Mouse (Mus musculus): Measurements from ENCODE around the gene Gm35549. TPM values are rescaled to one million over a fixed set of nuclear protein-coding genes. Genes with fewer than 3 reads are reported as not detected.

The Gm35549 gene
- polyA plus RNA-seq, 1 experiment from 2014 or later = 0.77 TPM

- H3K4me1 ChIP-seq (ENCODE audit: control insufficient read depth, insufficient read depth, low read length) = peaks cover 15% of the 10 kb centered on the region
- H3K36me3 ChIP-seq (ENCODE audit: control insufficient read depth, insufficient read depth, low read length) = no peaks in the 10 kb centered on the region
- peak overlapping the region; percentile 22; the same call in 1 of the 2 replicates for H3K4me2 ChIP-seq (ENCODE audit: low read depth, low read length)
- peak overlapping the region; percentile 43; the same call in 1 of the 2 replicates for H3K9ac ChIP-seq (ENCODE audit: low read length)
- H3K4me3 ChIP-seq (replicated peaks; ENCODE audit: low read length) = no peak overlapping the region
- no peaks in the 10 kb centered on the region for H3K9me3 ChIP-seq (replicated peaks; ENCODE audit: control insufficient read depth, low read length)
- H3K27ac ChIP-seq (ENCODE audit: low read length) = peak overlapping the region; percentile 58
- 23% methylated on average over 16 of the region's 16 CpGs for WGBS
- ATAC-seq (ENCODE audit: insufficient read depth, low FRiP score) = peak; percentile 70
- H3K27me3 ChIP-seq (ENCODE audit: control insufficient read depth, insufficient read depth, low read length) = no peaks in the 10 kb centered on the region
These were observed 6.2 kb downstream of the Gm35549 start for GRCm38 (mm10) chr9:122837680-122838079.

- no peaks in the 10 kb centered on the region for H3K27me3 ChIP-seq (ENCODE audit: control insufficient read depth, insufficient read depth, low read length)
- H3K4me3 ChIP-seq (replicated peaks; ENCODE audit: low read length) = no peak overlapping the region
- peak overlapping the region; percentile 58 for H3K27ac ChIP-seq (ENCODE audit: low read length)
- peaks cover 15% of the 10 kb centered on the region for H3K4me1 ChIP-seq (ENCODE audit: control insufficient read depth, insufficient read depth, low read length)
- 72% methylated on average over 4 of the region's 4 CpGs for WGBS
- H3K4me2 ChIP-seq (ENCODE audit: low read depth, low read length) = no peak overlapping the region
- no peaks in the 10 kb centered on the region for H3K36me3 ChIP-seq (ENCODE audit: control insufficient read depth, insufficient read depth, low read length)
- peak; percentile 37; the same call in 1 of the 2 replicates for ATAC-seq (ENCODE audit: insufficient read depth, low FRiP score)
- H3K9me3 ChIP-seq (replicated peaks; ENCODE audit: control insufficient read depth, low read length) = no peaks in the 10 kb centered on the region
- 0 out of 2 replicates have a peak overlapping the region, but pooled peaks have one; percentile 43 for H3K9ac ChIP-seq (ENCODE audit: low read length)
These were observed 6.6 kb downstream of the Gm35549 start for GRCm38 (mm10) chr9:122837216-122837615.

- Histone ChIP-seq H3K9ac (ENCODE audit: low read length) (no peak overlapping the region), H3K4me2 (ENCODE audit: low read depth, low read length) (no peak overlapping the region), H3K9me3 (replicated peaks; ENCODE audit: control insufficient read depth, low read length) (no peaks in the 10 kb centered on the region), H3K27me3 (ENCODE audit: control insufficient read depth, insufficient read depth, low read length) (no peaks in the 10 kb centered on the region), H3K4me1 (ENCODE audit: control insufficient read depth, insufficient read depth, low read length) (peaks cover 15% of the 10 kb centered on the region), H3K4me3 (replicated peaks; ENCODE audit: low read length) (no peak overlapping the region), H3K27ac (ENCODE audit: low read length) (peak overlapping the region; percentile 58), H3K36me3 (ENCODE audit: control insufficient read depth, insufficient read depth, low read length) (no peaks in the 10 kb centered on the region)
- 33% methylated on average over 6 of the region's 6 CpGs for WGBS
- peak; percentile 82 for ATAC-seq (ENCODE audit: insufficient read depth, low FRiP score)
These were observed 7.0 kb downstream of the Gm35549 start for GRCm38 (mm10) chr9:122836790-122837189.

- no peak for ATAC-seq (ENCODE audit: insufficient read depth, low FRiP score)
- H3K4me2 ChIP-seq (ENCODE audit: low read depth, low read length) = no peak overlapping the region
- no peak overlapping the region for H3K4me3 ChIP-seq (replicated peaks; ENCODE audit: low read length)
- peak overlapping the region; percentile 58 for H3K27ac ChIP-seq (ENCODE audit: low read length)
- H3K4me1 ChIP-seq (ENCODE audit: control insufficient read depth, insufficient read depth, low read length) = peaks cover 15% of the 10 kb centered on the region
- no peaks in the 10 kb centered on the region for H3K9me3 ChIP-seq (replicated peaks; ENCODE audit: control insufficient read depth, low read length)
- 60% methylated on average over 9 of the region's 9 CpGs for WGBS
- H3K36me3 ChIP-seq (ENCODE audit: control insufficient read depth, insufficient read depth, low read length) = no peaks in the 10 kb centered on the region
- no peak overlapping the region for H3K9ac ChIP-seq (ENCODE audit: low read length)
- H3K27me3 ChIP-seq (ENCODE audit: control insufficient read depth, insufficient read depth, low read length) = no peaks in the 10 kb centered on the region
These were observed 7.7 kb downstream of the Gm35549 start for GRCm38 (mm10) chr9:122836126-122836525.

GRCm38 (mm10) chr9:122829826-122830380 is 13.9 kb downstream of the Gm35549 start:
- Histone ChIP-seq H3K9ac (ENCODE audit: low read length) (no peak overlapping the region), H3K27me3 (ENCODE audit: control insufficient read depth, insufficient read depth, low read length) (no peaks in the 10 kb centered on the region), H3K36me3 (ENCODE audit: control insufficient read depth, insufficient read depth, low read length) (peaks cover under 1% of the 10 kb centered on the region; the same call in 1 of the 2 replicates), H3K4me3 (replicated peaks; ENCODE audit: low read length) (no peak overlapping the region), H3K4me1 (ENCODE audit: control insufficient read depth, insufficient read depth, low read length) (no peaks in the 10 kb centered on the region), H3K9me3 (replicated peaks; ENCODE audit: control insufficient read depth, low read length) (no peaks in the 10 kb centered on the region), H3K4me2 (ENCODE audit: low read depth, low read length) (no peak overlapping the region), H3K27ac (ENCODE audit: low read length) (no peak overlapping the region)
- WGBS = 54% methylated on average over 4 of the region's 4 CpGs
- ATAC-seq (ENCODE audit: insufficient read depth, low FRiP score) = no peak

GRCm38 (mm10) chr9:122826743-122827142 is 17.1 kb downstream of the Gm35549 start:
- no peak overlapping the region for H3K9ac ChIP-seq (ENCODE audit: low read length)
- H3K9me3 ChIP-seq (replicated peaks; ENCODE audit: control insufficient read depth, low read length) = no peaks in the 10 kb centered on the region
- peaks cover 10% of the 10 kb centered on the region for H3K36me3 ChIP-seq (ENCODE audit: control insufficient read depth, insufficient read depth, low read length)
- H3K4me3 ChIP-seq (replicated peaks; ENCODE audit: low read length) = no peak overlapping the region
- no peaks in the 10 kb centered on the region for H3K4me1 ChIP-seq (ENCODE audit: control insufficient read depth, insufficient read depth, low read length)
- H3K27ac ChIP-seq (ENCODE audit: low read length) = no peak overlapping the region
- H3K27me3 ChIP-seq (ENCODE audit: control insufficient read depth, insufficient read depth, low read length) = no peaks in the 10 kb centered on the region
- no peak for ATAC-seq (ENCODE audit: insufficient read depth, low FRiP score)
- WGBS = 73% methylated on average over 4 of the region's 4 CpGs
- H3K4me2 ChIP-seq (ENCODE audit: low read depth, low read length) = no peak overlapping the region

- ATAC-seq (ENCODE audit: insufficient read depth, low FRiP score) = peak; percentile 77; the same call in 1 of the 2 replicates
- Histone ChIP-seq H3K27ac (ENCODE audit: low read length) (peak overlapping the region; percentile 67), H3K4me1 (ENCODE audit: control insufficient read depth, insufficient read depth, low read length) (no peaks in the 10 kb centered on the region), H3K27me3 (ENCODE audit: control insufficient read depth, insufficient read depth, low read length) (no peaks in the 10 kb centered on the region), H3K4me3 (replicated peaks; ENCODE audit: low read length) (no peak overlapping the region), H3K9me3 (replicated peaks; ENCODE audit: control insufficient read depth, low read length) (no peaks in the 10 kb centered on the region), H3K4me2 (ENCODE audit: low read depth, low read length) (no peak overlapping the region), H3K9ac (ENCODE audit: low read length) (no peak overlapping the region), H3K36me3 (ENCODE audit: control insufficient read depth, insufficient read depth, low read length) (peaks cover 19% of the 10 kb centered on the region)
- WGBS = 66% methylated on average over 5 of the region's 5 CpGs
These were observed 20.3 kb downstream of the Gm35549 start for GRCm38 (mm10) chr9:122823374-122824017.

GRCm38 (mm10) chr9:122815239-122815851 is 28.5 kb downstream of the Gm35549 start:
- H3K27ac ChIP-seq (ENCODE audit: low read length) = no peak overlapping the region
- WGBS = 71% methylated on average over 4 of the region's 4 CpGs
- ATAC-seq (ENCODE audit: insufficient read depth, low FRiP score) = no peak

GRCm38 (mm10) chr9:122814775-122815174 is 29.1 kb downstream of the Gm35549 start:
- Histone ChIP-seq H3K9ac (ENCODE audit: low read length) (no peak overlapping the region), H3K4me3 (replicated peaks; ENCODE audit: low read length) (no peak overlapping the region), H3K27me3 (ENCODE audit: control insufficient read depth, insufficient read depth, low read length) (no peaks in the 10 kb centered on the region), H3K9me3 (replicated peaks; ENCODE audit: control insufficient read depth, low read length) (no peaks in the 10 kb centered on the region), H3K4me1 (ENCODE audit: control insufficient read depth, insufficient read depth, low read length) (no peaks in the 10 kb centered on the region), H3K4me2 (ENCODE audit: low read depth, low read length) (no peak overlapping the region), H3K27ac (ENCODE audit: low read length) (no peak overlapping the region), H3K36me3 (ENCODE audit: control insufficient read depth, insufficient read depth, low read length) (no peaks in the 10 kb centered on the region)
- ATAC-seq (ENCODE audit: insufficient read depth, low FRiP score) = no peak
- 92% methylated on average over 2 of the region's 2 CpGs for WGBS

More at GRCm38 (mm10) chr9:122815239-122815851, 28.5 kb downstream of the Gm35549 start:
- H3K36me3 ChIP-seq (ENCODE audit: control insufficient read depth, insufficient read depth, low read length) = 0 out of 2 replicates have a peak, but pooled peaks cover 2% of the 10 kb centered on the region
- no peaks in the 10 kb centered on the region for H3K27me3 ChIP-seq (ENCODE audit: control insufficient read depth, insufficient read depth, low read length)
- H3K9me3 ChIP-seq (replicated peaks; ENCODE audit: control insufficient read depth, low read length) = no peaks in the 10 kb centered on the region
- H3K4me1 ChIP-seq (ENCODE audit: control insufficient read depth, insufficient read depth, low read length) = no peaks in the 10 kb centered on the region
- H3K9ac ChIP-seq (ENCODE audit: low read length) = no peak overlapping the region
- no peak overlapping the region for H3K4me2 ChIP-seq (ENCODE audit: low read depth, low read length)
- H3K4me3 ChIP-seq (replicated peaks; ENCODE audit: low read length) = no peak overlapping the region
